Mouse (Mus musculus) thymus, postnatal 10 days (tissue): Measurements from ENCODE around the gene Use1.
A peak's percentile ranks its signal among the peaks of the same experiment; 100 is the strongest.

Experiments
- DNase-seq, 2 experiments: peaks; one replicate each; pipeline ENCODE4 v3.0.0; 2021; ENCODE audit warnings: low spot score in 2 of 2

Gene Use1

GRCm38 (mm10) chr8:71376423-71377030 lies 9.9 kb downstream of the Use1 start:
- DNase-seq, result no peak

- no peak for DNase-seq
Measured at GRCm38 (mm10) chr8:71379008-71379407, 12.4 kb downstream of the Use1 start.

- no peak for DNase-seq
Measured at GRCm38 (mm10) chr8:71379512-71380075, 12.9 kb downstream of the Use1 start.

GRCm38 (mm10) chr8:71380178-71381171 lies 13.8 kb downstream of the Use1 start:
- no peak for DNase-seq

- peak in 1 of 2 experiments; percentile 37 for DNase-seq
Measured at GRCm38 (mm10) chr8:71381421-71381970, 14.8 kb downstream of the Use1 start, which contains the start of gene Nr2f6. TSS of gene Nr2f6 (minus strand) at chr8:71381960.

- peak; percentile 51 to 53 for DNase-seq
Measured at GRCm38 (mm10) chr8:71381971-71382961, 15.6 kb downstream of the Use1 start.

GRCm38 (mm10) chr8:71383396-71383795 lies 16.7 kb downstream of the Use1 start:
- no peak for DNase-seq

- DNase-seq, result no peak
Measured at GRCm38 (mm10) chr8:71383860-71384259, 17.2 kb downstream of the Use1 start.

- DNase-seq, result no peak
Measured at GRCm38 (mm10) chr8:71385212-71385835, 18.7 kb downstream of the Use1 start.

- no peak for DNase-seq
Measured at GRCm38 (mm10) chr8:71388267-71388666, 21.6 kb downstream of the Use1 start.

GRCm38 (mm10) chr8:71391696-71392095 lies 25.0 kb downstream of the Use1 start:
- DNase-seq, result no peak

- DNase-seq, result no peak
Measured at GRCm38 (mm10) chr8:71392391-71392790, 25.7 kb downstream of the Use1 start.

- DNase-seq, result no peak
Measured at GRCm38 (mm10) chr8:71392871-71393270, 26.2 kb downstream of the Use1 start.

- DNase-seq, result no peak
Measured at GRCm38 (mm10) chr8:71394481-71394880, 27.8 kb downstream of the Use1 start.

- DNase-seq, result no peak
Measured at GRCm38 (mm10) chr8:71395071-71395470, 28.4 kb downstream of the Use1 start.

GRCm38 (mm10) chr8:71395629-71396028 lies 29.0 kb downstream of the Use1 start, which contains the start of gene Ushbp1:
TSS of gene Ushbp1 (minus strand) at chr8:71395802.
- DNase-seq, result no peak

- DNase-seq, result peak; percentile 84 to 86
Measured at GRCm38 (mm10) chr8:71396639-71397305, 30.1 kb downstream of the Use1 start, which contains the start of gene Babam1. TSS of gene Babam1 (plus strand) at chr8:71396861.

- no peak for DNase-seq
Measured at GRCm38 (mm10) chr8:71397701-71398100, 31.1 kb downstream of the Use1 start.

GRCm38 (mm10) chr8:71400826-71401225 lies 34.2 kb downstream of the Use1 start:
- DNase-seq, result no peak

- DNase-seq, result no peak
Measured at GRCm38 (mm10) chr8:71401454-71401853, 34.8 kb downstream of the Use1 start.
